In the genomic region with DNA sequence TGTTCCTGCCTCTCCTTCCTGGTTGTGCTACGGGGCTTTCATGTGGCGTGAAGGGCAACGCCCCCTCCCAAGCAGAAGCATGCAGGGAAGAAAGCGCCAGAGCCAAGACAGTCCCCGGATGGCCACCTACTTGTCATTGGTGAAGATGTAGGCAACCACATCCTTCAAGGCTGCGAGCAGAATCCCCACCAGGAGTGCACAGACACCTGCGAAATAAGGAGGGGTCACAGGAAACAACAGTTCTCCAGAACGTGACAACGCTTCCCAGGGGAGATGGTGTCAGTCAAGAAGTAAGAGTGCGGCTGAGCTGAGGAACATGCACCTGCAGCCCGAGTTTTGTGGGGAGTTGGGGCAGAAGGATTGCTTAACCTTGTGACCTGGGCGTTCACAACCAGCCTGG, we compare ENCODE assay signal across 27 mouse cellular contexts. TPM values are rescaled to one million over a fixed set of nuclear protein-coding genes. Genes with fewer than 3 reads are reported as not detected.
DNase-seq lines count a peak whose midpoint lies in the region; ATAC-seq and TF ChIP-seq lines count a peak whose summit lies in the region.
"Had no signal": no experiment of that assay in that cellular context is flagged by ENCODE, and none has a peak within 500 bp of the region (broad histone marks: within the 10 kb centered on the region; RNA-seq: fewer than 3 reads in every experiment).

No protein-coding gene starts in this region.

- no peak for TF ChIP-seq RAD21 in CH12.LX (IDR thresholded peaks at IDR 0.05; ENCODE audit: low read depth, low read length)

- no peak for TF ChIP-seq EP300 in CH12.LX (IDR thresholded peaks at IDR 0.05; ENCODE audit: low read length)

- TF ChIP-seq CTCF in CH12.LX (conservative IDR thresholded peaks at IDR 0.05 in 1 of 2, IDR thresholded peaks at IDR 0.05 in 1 of 2; ENCODE audit: low read depth in 2 of 2, low read length in 2 of 2) = no peak

- H3K27me3 ChIP-seq in CH12.LX (replicated peaks) = no peaks in the 10 kb centered on the region
- H3K27me3 ChIP-seq in forebrain, embryonic 16.5 days (replicated peaks; ENCODE audit: control insufficient read depth, insufficient read depth, low read length) = no peaks in the 10 kb centered on the region
- H3K27me3 ChIP-seq: forebrain, embryonic 15.5 days; heart, embryonic 13.5 days; hindbrain, embryonic 13.5 days; midbrain, embryonic 12.5 days had no signal

- 0 out of 2 replicates have a peak overlapping the region, but pooled peaks have one; percentile 13 for H3K4me2 ChIP-seq in CH12.LX (ENCODE audit: insufficient read depth, low read depth, poor library complexity, severe bottlenecking)
- H3K4me2 ChIP-seq in forebrain, embryonic 16.5 days (ENCODE audit: low read length) = no peak overlapping the region
- H3K4me2 ChIP-seq: forebrain, embryonic 15.5 days; heart, embryonic 13.5 days; hindbrain, embryonic 13.5 days; midbrain, embryonic 12.5 days had no signal

- no peaks in the 10 kb centered on the region for H3K79me2 ChIP-seq in CH12.LX (replicated peaks; ENCODE audit: control insufficient read depth, extremely low read depth, insufficient read depth, poor library complexity, severe bottlenecking)

- H3K9me3 ChIP-seq in CH12.LX (replicated peaks; ENCODE audit: low read length) = no peaks in the 10 kb centered on the region
- peaks cover 5% of the 10 kb centered on the region; the same call in 1 of the 2 replicates for H3K9me3 ChIP-seq in forebrain, embryonic 16.5 days (ENCODE audit: control insufficient read depth, low read length)
- H3K9me3 ChIP-seq: forebrain, embryonic 15.5 days; hindbrain, embryonic 13.5 days; midbrain, embryonic 12.5 days had no signal

- 64% methylated on average over 12 of the region's 12 CpGs for WGBS in forebrain, embryonic 16.5 days

- ATAC-seq in neutrophil, adult 5-6 weeks (ENCODE audit: extremely low read depth, insufficient number of reproducible peaks, low FRiP score, poor library complexity, severe bottlenecking) = peak; percentile 25; the same call in 1 of the 2 replicates
- no peak for ATAC-seq in forebrain, embryonic 16.5 days
- ATAC-seq: forebrain, embryonic 15.5 days; inflammation-experienced regulatory T-cells, adult 6 months had no signal

- H3K36me3 ChIP-seq in CH12.LX (replicated peaks in 1 of 2; ENCODE audit: control insufficient read depth in 1 of 2, insufficient read depth in 1 of 2, low read length in 1 of 2) = peaks cover 0 to 7% of the 10 kb centered on the region in 2 experiments
- H3K36me3 ChIP-seq in forebrain, embryonic 16.5 days (ENCODE audit: control insufficient read depth, insufficient read depth) = no peaks in the 10 kb centered on the region
- H3K36me3 ChIP-seq: forebrain, embryonic 15.5 days; heart, embryonic 13.5 days; hindbrain, embryonic 13.5 days; midbrain, embryonic 12.5 days had no signal

- peak; percentile 49 for DNase-seq in CD4-positive helper T cell, adult 2 months (ENCODE audit: low read depth, low spot score)
- peak; percentile 64 for DNase-seq in CH12.LX (ENCODE audit: extremely low read depth)
- DNase-seq in thymus, postnatal 10 days (ENCODE audit: low spot score in 2 of 2) = peak; percentile 68 to 75
- no peak for DNase-seq in frontal cortex, postnatal 10 days (ENCODE audit: low spot score in 2 of 2)
- no peak for DNase-seq in layer of hippocampus, adult 8-10 months (ENCODE audit: low spot score in 2 of 2)
- DNase-seq in cerebellum, adult 11 months = no peak
- DNase-seq: adrenal gland, adult 8-10 months; cerebellum, adult 8-10 months; cerebellum, postnatal 36 days; gastrocnemius, postnatal 25 days; heart, adult 18-20 months; kidney, adult 2 months; kidney, postnatal 10 days; lung, adult 18-20 months; lung, postnatal 10 days had no signal

- no peak overlapping the region for H3K27ac ChIP-seq in CH12.LX (ENCODE audit: insufficient read depth, low read depth)
- no peak overlapping the region for H3K27ac ChIP-seq in forebrain, embryonic 16.5 days (ENCODE audit: low read length)
- H3K27ac ChIP-seq: forebrain, embryonic 15.5 days; heart, embryonic 13.5 days; hindbrain, embryonic 13.5 days; midbrain, embryonic 12.5 days had no signal

- no peak for TF ChIP-seq POLR2A in CH12.LX (IDR thresholded peaks at IDR 0.05; ENCODE audit: low read depth, low read length)

- dilution Hi-C loops in CH12.LX (cut with MboI; ENCODE audit: extremely low pct_ligation_motif_present, extremely low pct_unique_long_range_greater_than_20kb, low sequenced_read_pairs) = no loop called here

- H3K4me3 ChIP-seq in CH12.LX (replicated peaks in 1 of 3; ENCODE audit: low read depth in 2 of 3, low read length in 2 of 3, poor library complexity in 1 of 3) = no peak overlapping the region
- no peak overlapping the region for H3K4me3 ChIP-seq in forebrain, embryonic 16.5 days (replicated peaks; ENCODE audit: low read length)
- H3K4me3 ChIP-seq: forebrain, embryonic 15.5 days; heart, embryonic 13.5 days; hindbrain, embryonic 13.5 days; midbrain, embryonic 12.5 days had no signal

- H3K4me1 ChIP-seq in CH12.LX (ENCODE audit: control insufficient read depth in 1 of 2, insufficient read depth in 2 of 2) = peaks cover 7 to 28% of the 10 kb centered on the region in 2 experiments; a peak in 3 of 4 replicates
- H3K4me1 ChIP-seq in forebrain, embryonic 16.5 days (replicated peaks; ENCODE audit: control insufficient read depth, insufficient read depth, low read length) = no peaks in the 10 kb centered on the region
- H3K4me1 ChIP-seq: forebrain, embryonic 15.5 days; hindbrain, embryonic 13.5 days; midbrain, embryonic 12.5 days had no signal

- in situ Hi-C loops in CH12.LX (cut with MboI; ENCODE audit: low pct_ligation_motif_present, low pct_unique_long_range_greater_than_20kb, low sequenced_read_pairs) = no loop called here

- no peak overlapping the region for H3K9ac ChIP-seq in CH12.LX (ENCODE audit: insufficient read depth, low read depth)
- no peak overlapping the region for H3K9ac ChIP-seq in forebrain, embryonic 16.5 days (replicated peaks; ENCODE audit: low read depth, low read length)
- H3K9ac ChIP-seq: forebrain, embryonic 15.5 days; heart, embryonic 13.5 days; hindbrain, embryonic 13.5 days; midbrain, embryonic 12.5 days had no signal

TF ChIP-seq in CH12.LX, 34 proteins besides CTCF, POLR2A, EP300 and RAD21:
- TF ChIP-seq BHLHE40 (IDR thresholded peaks at IDR 0.05; ENCODE audit: low read depth, low read length) (peak; percentile 90), MEF2A (IDR thresholded peaks at IDR 0.05; ENCODE audit: borderline replicate concordance, low read depth, low read length) (no peak)

RNA-seq across cellular contexts. Expression of a gene that starts 32.8 kb away (rescaled TPM):
- total RNA-seq in CH12.LX (2012; rRNA removed) (0.38 and 0.68 TPM in 2 replicates), CH12.LX (2014; rRNA removed) (0.08 and 0.24 TPM in 2 replicates)
- polyA plus RNA-seq in CH12.LX (2012; ENCODE audit: insufficient read length, low read depth) = 0.37 and 0.39 TPM in 2 replicates
- total RNA-seq in neutrophil, adult 5-6 weeks (2017) = not detected in 2 replicates
- polyA plus RNA-seq in forebrain, embryonic 16.5 days (2015; fragmentation: Nextera tagmentation; extraction: Ambion mirVana) = not detected in 2 replicates
- total RNA-seq in layer of hippocampus, adult 8-10 months (2022) = under 1 TPM in 3 of 4 experiments, not detected in 1; 0.31 to 0.39 (median 0.32) TPM
- total RNA-seq: adrenal gland, adult 8-10 months; gastrocnemius, postnatal 25 days; heart, adult 18-20 months; heart, postnatal 25 days; liver, adult 2 months; megakaryocyte progenitor cell, adult 5-6 weeks had no signal
- polyA plus RNA-seq: C2C12; forebrain, embryonic 15.5 days; heart, embryonic 13.5 days; inflammation-experienced regulatory T-cells, adult 6 months; limb, embryonic 11.5 days; liver, adult 2 months; midbrain, embryonic 12.5 days had no signal

RNA-seq across cellular contexts. Expression of a gene that starts 42.6 kb away (rescaled TPM):
- total RNA-seq in CH12.LX (2012; rRNA removed) (25.1 and 26.3 TPM in 2 replicates), CH12.LX (2014; rRNA removed) (18.5 and 19.5 TPM in 2 replicates)
- 28.4 and 29.8 TPM in 2 replicates for polyA plus RNA-seq in CH12.LX (2012; ENCODE audit: insufficient read length, low read depth)
- total RNA-seq in neutrophil, adult 5-6 weeks (2017) = 58.1 and 65.1 TPM in 2 replicates
- polyA plus RNA-seq in forebrain, embryonic 16.5 days (2015; fragmentation: Nextera tagmentation; extraction: Ambion mirVana) = 29.5 and 29.8 TPM in 2 replicates
- total RNA-seq in layer of hippocampus, adult 8-10 months (2022) = 10 to 100 TPM; 60.4 to 66.4 (median 61.1) TPM

Comparison
In these comparisons a context has a peak if more than half of its experiments do, and no peak if none do; other contexts are left out.
1. DNase-seq: peak in CD4-positive helper T cell, adult 2 months (single experiment), CH12.LX (single experiment) and thymus, postnatal 10 days (2 of 2); none in frontal cortex, postnatal 10 days (0 of 2), layer of hippocampus, adult 8-10 months (0 of 2) and cerebellum, adult 11 months (single experiment).